Mouse (Mus musculus) forebrain, embryonic 12.5 days (tissue): ENCODE measurements around the gene Dph5. TPM values are rescaled to one million over a fixed set of nuclear protein-coding genes. Genes with fewer than 3 reads are reported as not detected.
"Not testable (repeated sequence)": the region's sequence is repeated elsewhere in the genome, so short reads cannot be mapped to it uniquely, and the experiment has no call there.

ENCODE experiments used
- ATAC-seq: fragments of 200-750 bp; cut with Nextera tagmentation; 2 replicates; pipeline ENCODE4 v1.8.0; 2017; ENCODE audit warnings: moderate TSS enrichment; ENCODE audit not compliant: low FRiP score
- H3K27ac ChIP-seq: fragments of 300-500 bp; sonication (generic); 2 replicates; pipeline ENCODE4 v1.5.1; 2016; ENCODE audit warnings: mild to moderate bottlenecking
- H3K27me3 ChIP-seq: fragments of 300-500 bp; sonication (generic); 2 replicates; pipeline ENCODE4 v1.6.1; 2016; ENCODE audit warnings: mild to moderate bottlenecking
- H3K36me3 ChIP-seq: fragments of 300-500 bp; sonication (generic); replicated peaks from 2 replicates; pipeline ENCODE4 v1.6.1; 2016; ENCODE audit warnings: mild to moderate bottlenecking
- H3K4me1 ChIP-seq: fragments of 300-500 bp; sonication (generic); 2 replicates; pipeline ENCODE4 v1.6.1; 2016
- H3K4me2 ChIP-seq: fragments of 300-500 bp; sonication (generic); 2 replicates; pipeline ENCODE4 v1.6.1; 2016; ENCODE audit warnings: mild to moderate bottlenecking, moderate library complexity
- H3K4me3 ChIP-seq: fragments of 300-500 bp; sonication (generic); replicated peaks from 2 replicates; pipeline ENCODE4 v1.5.1; 2016; ENCODE audit warnings: mild to moderate bottlenecking
- H3K9ac ChIP-seq: fragments of 300-500 bp; sonication (generic); 2 replicates; pipeline ENCODE4 v1.6.1; 2016; ENCODE audit warnings: mild to moderate bottlenecking
- H3K9me3 ChIP-seq: fragments of 300-500 bp; sonication (generic); 2 replicates; pipeline ENCODE4 v1.6.1; 2016
- WGBS: fragments of 180-500 bp; shearing (Covaris S2); methylation state at CpG from one replicate; pipeline ENCODE4 v1.1.7; 2016; 5-methylcytosine and 5-hydroxymethylcytosine counted together
- polyA plus RNA-seq: library from polyadenylated mRNA; unstranded; fragments of >200 nt; fragmentation: Nextera tagmentation; extraction: Ambion mirVana; gene quantifications from 2 replicates; pipeline ENCODE4 v1.2.1, GENCODE M21; 2016

Dph5 gene
- polyA plus RNA-seq, 1 experiment from 2014 or later, result 28.3 TPM

- H3K4me3 ChIP-seq, result no peak overlapping the region
- H3K36me3 ChIP-seq, result peaks cover 14% of the 10 kb centered on the region
- peaks cover 7% of the 10 kb centered on the region; the same call in 1 of the 2 replicates for H3K4me1 ChIP-seq
- no peak overlapping the region for H3K27ac ChIP-seq
- H3K9me3 ChIP-seq, result no peaks in the 10 kb centered on the region
- no peaks in the 10 kb centered on the region for H3K27me3 ChIP-seq
- no peak overlapping the region for H3K4me2 ChIP-seq
- H3K9ac ChIP-seq, result no peak overlapping the region
- ATAC-seq, result no peak
- WGBS, result 90% methylated on average over 9 of the region's 9 CpGs
These were observed 14.8 kb downstream of the Dph5 start for GRCm38 (mm10) chr3:115902301-115902956.

GRCm38 (mm10) chr3:115905067-115905466, 17.4 kb downstream of the Dph5 start:
- Histone ChIP-seq H3K27ac (no peak overlapping the region), H3K4me2 (no peak overlapping the region), H3K36me3 (peaks cover 19% of the 10 kb centered on the region), H3K9me3 (no peaks in the 10 kb centered on the region), H3K4me1 (no peaks in the 10 kb centered on the region), H3K4me3 (no peak overlapping the region), H3K27me3 (no peaks in the 10 kb centered on the region), H3K9ac (no peak overlapping the region)
- 88% methylated on average over 3 of the region's 3 CpGs for WGBS
- ATAC-seq, result no peak

GRCm38 (mm10) chr3:115905567-115905966, 17.9 kb downstream of the Dph5 start:
- Histone ChIP-seq H3K9ac (no peak overlapping the region), H3K36me3 (peaks cover 19% of the 10 kb centered on the region), H3K4me1 (no peaks in the 10 kb centered on the region), H3K9me3 (no peaks in the 10 kb centered on the region), H3K27ac (no peak overlapping the region), H3K4me2 (no peak overlapping the region), H3K4me3 (no peak overlapping the region), H3K27me3 (no peaks in the 10 kb centered on the region)
- ATAC-seq, result no peak
- WGBS, result 92% methylated on average over 4 of the region's 4 CpGs

GRCm38 (mm10) chr3:115907406-115907805, 19.8 kb downstream of the Dph5 start:
- not testable (repeated sequence) for H3K27me3 ChIP-seq, H3K9me3 ChIP-seq, ATAC-seq, H3K27ac ChIP-seq, H3K4me2 ChIP-seq, H3K4me1 ChIP-seq, H3K4me3 ChIP-seq, H3K9ac ChIP-seq
- peaks cover 11% of the 10 kb centered on the region for H3K36me3 ChIP-seq
- WGBS, result 97% methylated on average over 10 of the region's 11 CpGs

GRCm38 (mm10) chr3:115924401-115925190, 37.0 kb downstream of the Dph5 start:
- no peaks in the 10 kb centered on the region for H3K27me3 ChIP-seq
- 92% methylated on average over 4 of the region's 4 CpGs for WGBS
- H3K27ac ChIP-seq, result no peak overlapping the region
- no peak for ATAC-seq
- no peak overlapping the region for H3K4me3 ChIP-seq
- peaks cover 16% of the 10 kb centered on the region for H3K36me3 ChIP-seq
- H3K9me3 ChIP-seq, result no peaks in the 10 kb centered on the region
- H3K4me1 ChIP-seq, result no peaks in the 10 kb centered on the region
- no peak overlapping the region for H3K4me2 ChIP-seq
- H3K9ac ChIP-seq, result no peak overlapping the region

GRCm38 (mm10) chr3:115926531-115926930, 38.9 kb downstream of the Dph5 start:
- Histone ChIP-seq H3K27ac (no peak overlapping the region), H3K4me1 (no peaks in the 10 kb centered on the region), H3K4me2 (no peak overlapping the region), H3K9me3 (no peaks in the 10 kb centered on the region), H3K27me3 (no peaks in the 10 kb centered on the region), H3K9ac (no peak overlapping the region), H3K36me3 (peaks cover 22% of the 10 kb centered on the region), H3K4me3 (no peak overlapping the region)
- WGBS, result 93% methylated on average over 8 of the region's 8 CpGs
- no peak for ATAC-seq

GRCm38 (mm10) chr3:115931701-115932100, 44.1 kb downstream of the Dph5 start:
- Histone ChIP-seq H3K4me3 (no peak overlapping the region), H3K27me3 (no peaks in the 10 kb centered on the region), H3K36me3 (peaks cover 13% of the 10 kb centered on the region), H3K9ac (no peak overlapping the region), H3K4me2 (no peak overlapping the region), H3K9me3 (no peaks in the 10 kb centered on the region), H3K27ac (no peak overlapping the region), H3K4me1 (no peaks in the 10 kb centered on the region)
- ATAC-seq, result no peak
- WGBS, result 93% methylated on average over 6 of the region's 6 CpGs

- Histone ChIP-seq H3K36me3 (peaks cover 9% of the 10 kb centered on the region), H3K27ac (no peak overlapping the region), H3K9me3 (no peaks in the 10 kb centered on the region), H3K9ac (no peak overlapping the region), H3K4me1 (no peaks in the 10 kb centered on the region), H3K27me3 (no peaks in the 10 kb centered on the region), H3K4me3 (no peak overlapping the region), H3K4me2 (no peak overlapping the region)
- ATAC-seq, result no peak
- 93% methylated on average over 18 of the region's 18 CpGs for WGBS
These were observed 45.9 kb downstream of the Dph5 start for GRCm38 (mm10) chr3:115933293-115934186.

- H3K36me3 ChIP-seq, result peaks cover 4% of the 10 kb centered on the region; the same call in 1 of the 2 replicates
- WGBS, result 56% methylated on average over 4 of the region's 4 CpGs
- no peaks in the 10 kb centered on the region for H3K9me3 ChIP-seq
- ATAC-seq, result no peak
- no peak overlapping the region for H3K9ac ChIP-seq
- H3K27me3 ChIP-seq, result no peaks in the 10 kb centered on the region
- H3K4me3 ChIP-seq, result no peak overlapping the region
- H3K27ac ChIP-seq, result no peak overlapping the region
- H3K4me1 ChIP-seq, result no peaks in the 10 kb centered on the region
- H3K4me2 ChIP-seq, result no peak overlapping the region
These were observed 49.3 kb downstream of the Dph5 start for GRCm38 (mm10) chr3:115936734-115937599.

GRCm38 (mm10) chr3:115937807-115938206, 50.2 kb downstream of the Dph5 start:
- ATAC-seq, result no peak
- WGBS, result 91% methylated on average over 10 of the region's 10 CpGs
- no peak overlapping the region for H3K4me2 ChIP-seq
- H3K4me3 ChIP-seq, result no peak overlapping the region
- no peak overlapping the region for H3K9ac ChIP-seq
- no peaks in the 10 kb centered on the region for H3K9me3 ChIP-seq
- H3K27me3 ChIP-seq, result no peaks in the 10 kb centered on the region
- H3K4me1 ChIP-seq, result no peaks in the 10 kb centered on the region
- peaks cover 9% of the 10 kb centered on the region for H3K36me3 ChIP-seq
- no peak overlapping the region for H3K27ac ChIP-seq

- no peak overlapping the region for H3K27ac ChIP-seq
- no peaks in the 10 kb centered on the region for H3K27me3 ChIP-seq
- H3K9me3 ChIP-seq, result no peaks in the 10 kb centered on the region
- no peak overlapping the region for H3K4me3 ChIP-seq
- 93% methylated on average over 4 of the region's 4 CpGs for WGBS
- no peak overlapping the region for H3K4me2 ChIP-seq
- ATAC-seq, result no peak
- no peak overlapping the region for H3K9ac ChIP-seq
- H3K4me1 ChIP-seq, result no peaks in the 10 kb centered on the region
- H3K36me3 ChIP-seq, result peaks cover 25% of the 10 kb centered on the region
These were observed 52.9 kb downstream of the Dph5 start for GRCm38 (mm10) chr3:115940510-115940909.
